Mouse (Mus musculus) lung, adult 18-20 months (tissue): ENCODE measurements around the gene Mrps36.
A peak's percentile ranks its signal among the peaks of the same experiment; 100 is the strongest.
"Not testable (repeated sequence)": the region's sequence is repeated elsewhere in the genome, so short reads cannot be mapped to it uniquely, and the experiment has no call there.

Experiments used
- DNase-seq, 2 experiments: peaks; one replicate each; pipeline ENCODE4 v3.0.0; 2022; ENCODE audit warnings: mixed read lengths in 2 of 2

Mrps36 gene

GRCm38 (mm10) chr13:100731462-100732046, 12.9 kb downstream of the Mrps36 start:
- DNase-seq: not testable (repeated sequence)

- DNase-seq: peak; percentile 92 to 93
Measured at GRCm38 (mm10) chr13:100730861-100731176, 13.6 kb downstream of the Mrps36 start, which contains the start of gene Cdk7. Gene Cdk7, minus strand, starts transcription at chr13:100730939.

GRCm38 (mm10) chr13:100730153-100730860, 14.2 kb downstream of the Mrps36 start:
- no peak for DNase-seq

GRCm38 (mm10) chr13:100728530-100728929, 15.9 kb downstream of the Mrps36 start:
- not testable (repeated sequence) for DNase-seq

GRCm38 (mm10) chr13:100728086-100728485, 16.4 kb downstream of the Mrps36 start:
- no peak for DNase-seq

- DNase-seq: no peak
Measured at GRCm38 (mm10) chr13:100725194-100725593, 19.3 kb downstream of the Mrps36 start.

GRCm38 (mm10) chr13:100724051-100724754, 20.3 kb downstream of the Mrps36 start:
- DNase-seq: no peak

GRCm38 (mm10) chr13:100721656-100722055, 22.8 kb downstream of the Mrps36 start:
- DNase-seq: no peak

GRCm38 (mm10) chr13:100715467-100715866, 29.0 kb downstream of the Mrps36 start:
- no peak for DNase-seq

GRCm38 (mm10) chr13:100706206-100706605, 38.3 kb downstream of the Mrps36 start:
- DNase-seq: no peak

- DNase-seq: no peak
Measured at GRCm38 (mm10) chr13:100703468-100703867, 41.0 kb downstream of the Mrps36 start.

GRCm38 (mm10) chr13:100698866-100699265, 45.6 kb downstream of the Mrps36 start:
- no peak for DNase-seq

GRCm38 (mm10) chr13:100697541-100697940, 46.9 kb downstream of the Mrps36 start:
- DNase-seq: no peak

GRCm38 (mm10) chr13:100687513-100687912, 56.9 kb downstream of the Mrps36 start:
- no peak for DNase-seq
